Mouse (Mus musculus): ENCODE data around the gene Hyal3. TPM values are rescaled to one million over a fixed set of nuclear protein-coding genes. Genes with fewer than 3 reads are reported as not detected.

Hyal3 gene
- total RNA-seq, 2 experiments from 2014 or later: 0.99 to 1.6 TPM

DNA sequence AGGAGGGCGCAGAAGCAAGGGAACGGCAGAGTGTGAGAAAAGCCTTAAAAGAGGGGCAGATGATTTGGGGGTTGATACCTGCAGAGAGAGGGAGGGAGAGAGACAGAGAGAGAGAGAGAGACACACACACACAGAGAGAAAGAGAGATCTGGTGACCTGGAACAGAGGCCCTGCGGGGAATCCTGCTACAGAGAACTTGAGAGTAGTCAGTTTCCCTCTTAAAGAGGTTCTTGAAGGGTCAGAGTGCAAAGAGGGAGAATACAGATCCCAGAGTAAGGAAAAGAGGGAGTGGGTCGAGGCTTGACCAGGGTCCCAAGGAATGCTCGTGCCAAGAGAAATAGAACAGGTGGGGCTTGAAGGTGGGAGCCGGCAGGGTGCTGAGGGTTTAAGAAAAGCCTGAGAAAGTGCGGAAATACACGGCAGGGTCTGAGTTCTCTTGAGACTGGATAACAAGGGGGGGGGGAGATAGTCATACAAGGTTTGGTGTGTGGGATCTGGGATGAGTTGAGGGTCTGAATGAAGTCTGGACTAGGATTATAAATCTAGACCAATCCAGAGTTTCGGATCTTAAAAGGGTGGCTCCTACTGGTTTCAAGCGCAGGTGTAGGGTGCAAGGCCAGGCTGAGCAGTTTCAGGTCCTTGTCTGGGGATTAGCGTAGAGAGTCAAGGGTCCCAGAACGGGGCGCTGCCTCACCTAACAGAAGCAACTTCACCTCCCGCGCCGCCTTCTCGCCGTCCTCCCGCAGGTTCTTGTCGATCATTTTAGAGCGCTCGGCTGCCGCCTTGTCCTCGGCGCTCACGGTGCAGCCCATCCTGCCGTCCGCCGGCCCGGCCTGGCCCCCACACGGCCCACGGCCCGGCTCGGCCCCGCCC lies 54.0 kb downstream of the Hyal3 start:
- no peak for DNase-seq

- peak; percentile 98 to 99 for DNase-seq
Observed at GRCm38 (mm10) chr9:107635279-107636028, 54.8 kb downstream of the Hyal3 start, which contains the start of gene Gnai2. Gene Gnai2, minus strand, starts transcription at chr9:107635367.

Other genes starting within 250 kb of the Hyal3 start
- 10 to 100 TPM; 15.6 to 16.1 TPM for gene Hemk1, start 242.5 kb upstream of the Hyal3 start, total RNA-seq (2021)
- gene 6430571L13Rik, start 240.2 kb upstream of the Hyal3 start, total RNA-seq (2021): 1 to 10 TPM; 1.2 to 1.3 TPM
- gene Cacna2d2, start 181.2 kb upstream of the Hyal3 start, total RNA-seq (2021): 1 to 10 TPM; 4.9 to 5.2 TPM
- gene Tmem115, start 46.9 kb upstream of the Hyal3 start, total RNA-seq (2021): 10 to 100 TPM; 43.7 to 49.9 TPM
- gene Cyb561d2, start 38.6 kb upstream of the Hyal3 start, total RNA-seq (2021): 10 to 100 TPM; 16.7 to 27.4 TPM
- gene Nprl2, start 38.6 kb upstream of the Hyal3 start, total RNA-seq (2021): 10 to 100 TPM; 27.9 to 29.2 TPM
- under 1 TPM; 0.20 to 0.66 TPM for gene Zmynd10, start 33.5 kb upstream of the Hyal3 start, total RNA-seq (2021)
- 10 to 100 TPM; 20.4 to 21.6 TPM for gene Rassf1, start 29.3 kb upstream of the Hyal3 start, total RNA-seq (2021)
- gene Tusc2, start 17.6 kb upstream of the Hyal3 start, total RNA-seq (2021): 10 to 100 TPM; 45.2 to 52.5 TPM
- 10 to 100 TPM; 35.8 to 37.8 TPM for gene Hyal2, start 12.9 kb upstream of the Hyal3 start, total RNA-seq (2021)
- gene Hyal1, start 3.9 kb upstream of the Hyal3 start, total RNA-seq (2021): 10 to 100 TPM in 1 of 2 experiments, 1 to 10 TPM in 1; 8.6 to 10.1 TPM
- gene Naa80, start 1.9 kb upstream of the Hyal3 start, total RNA-seq (2021): 10 to 100 TPM; 14.5 to 19.5 TPM
- 10 to 100 TPM; 37.8 to 43.1 TPM for gene Ifrd2, start 6.8 kb downstream of the Hyal3 start, total RNA-seq (2021)
- 1 to 10 TPM; 4.6 to 8.4 TPM for gene Sema3b, start 28.4 kb downstream of the Hyal3 start, total RNA-seq (2021)
- gene Gnai2, start 54.5 kb downstream of the Hyal3 start, total RNA-seq (2021): 100 to 1,000 TPM; 221 to 245 TPM
- 1 to 10 TPM in 1 of 2 experiments, under 1 TPM in 1; 0.30 to 1.0 TPM for gene Slc38a3, start 88.7 kb downstream of the Hyal3 start, total RNA-seq (2021)
- gene Gnat1, start 98.9 kb downstream of the Hyal3 start, total RNA-seq (2021): not detected
- 10 to 100 TPM; 22.6 to 41.3 TPM for gene Sema3f, start 129.7 kb downstream of the Hyal3 start, total RNA-seq (2021)
- 100 to 1,000 TPM in 1 of 2 experiments, 10 to 100 TPM in 1; 91.6 to 126 TPM for gene Rbm5, start 190.2 kb downstream of the Hyal3 start, total RNA-seq (2021)

Measured in adrenal gland, postnatal 36 days (tissue).